Mouse (Mus musculus) midbrain, embryonic 10.5 days (tissue): Measurements from ENCODE around the gene Alg5. TPM values are rescaled to one million over a fixed set of nuclear protein-coding genes. Genes with fewer than 3 reads are reported as not detected.
A peak's percentile ranks its signal among the peaks of the same experiment; 100 is the strongest.
"Not testable (repeated sequence)": the region's sequence is repeated elsewhere in the genome, so short reads cannot be mapped to it uniquely, and the experiment has no call there.

Source experiments
- DNase-seq: peaks from one replicate; pipeline ENCODE4 v3.0.0-alpha.2; 2017; ENCODE audit warnings: low spot score
- H3K27ac ChIP-seq: fragments of 300-500 bp; sonication (generic); replicated peaks from 2 replicates; pipeline ENCODE4 v1.5.1; 2016; ENCODE audit warnings: mild to moderate bottlenecking
- H3K27me3 ChIP-seq: fragments of 300-500 bp; sonication (generic); 2 replicates; pipeline ENCODE4 v1.6.1; 2016; ENCODE audit warnings: low read depth, mild to moderate bottlenecking; ENCODE audit not compliant: poor library complexity, severe bottlenecking
- H3K36me3 ChIP-seq: fragments of 300-500 bp; sonication (generic); 2 replicates; pipeline ENCODE4 v1.6.1; 2016; ENCODE audit warnings: mild to moderate bottlenecking, moderate library complexity
- H3K4me1 ChIP-seq: fragments of 300-500 bp; sonication (generic); 2 replicates; pipeline ENCODE4 v1.6.1; 2016
- H3K4me3 ChIP-seq: fragments of 300-500 bp; sonication (generic); 2 replicates; pipeline ENCODE4 v1.5.1; 2016; ENCODE audit warnings: mild to moderate bottlenecking, moderate library complexity
- H3K9me3 ChIP-seq: fragments of 300-500 bp; sonication (generic); replicated peaks from 2 replicates; pipeline ENCODE4 v1.6.1; 2016; ENCODE audit warnings: mild to moderate bottlenecking
- WGBS: fragments of 180-500 bp; shearing (Covaris S2); methylation state at CpG from one replicate; pipeline ENCODE4 v1.1.7; 2016; 5-methylcytosine and 5-hydroxymethylcytosine counted together
- polyA plus RNA-seq: library from polyadenylated mRNA; unstranded; fragments of >200 nt; fragmentation: Nextera tagmentation; extraction: Ambion mirVana; gene quantifications from 2 replicates; pipeline ENCODE4 v1.2.1, GENCODE M21; 2016

The Alg5 gene
- polyA plus RNA-seq = 42.4 and 44.6 TPM in 2 replicates

GRCm38 (mm10) chr3:54735247-54736046, at the start of gene Alg5, which contains the start of gene Exosc8:
TSS of gene Alg5 (plus strand) at chr3:54735539.
TSS of gene Exosc8 (minus strand) at chr3:54735393.
- Histone ChIP-seq H3K36me3 (peaks cover 61% of the 10 kb centered on the region), H3K9me3 (no peaks in the 10 kb centered on the region), H3K4me1 (peaks cover 21% of the 10 kb centered on the region), H3K4me3 (peak within 1 kb of the TSS; percentile 91), H3K27me3 (no peaks in the 10 kb centered on the region), H3K27ac (peak within 1 kb of the TSS; percentile 98)
- peak; percentile 94 for DNase-seq
- WGBS = under 1% methylated on average over 65 of the region's 65 CpGs

- Histone ChIP-seq H3K4me1 (peaks cover 4% of the 10 kb centered on the region), H3K27me3 (peaks cover 4% of the 10 kb centered on the region; the same call in 1 of the 2 replicates), H3K4me3 (no peak overlapping the region), H3K27ac (no peak overlapping the region), H3K36me3 (no peaks in the 10 kb centered on the region), H3K9me3 (no peaks in the 10 kb centered on the region)
- DNase-seq = no peak
- WGBS = 83% methylated on average over 2 of the region's 2 CpGs
These were observed 48.1 kb upstream of the Alg5 start for GRCm38 (mm10) chr3:54687245-54687644.

- H3K4me1 ChIP-seq = peaks cover 11% of the 10 kb centered on the region
- 63% methylated on average over 2 of the region's 2 CpGs for WGBS
- no peak overlapping the region for H3K27ac ChIP-seq
- no peaks in the 10 kb centered on the region for H3K9me3 ChIP-seq
- no peaks in the 10 kb centered on the region for H3K36me3 ChIP-seq
- no peak for DNase-seq
- H3K27me3 ChIP-seq = peaks cover 4% of the 10 kb centered on the region; the same call in 1 of the 2 replicates
- H3K4me3 ChIP-seq = no peak overlapping the region
These were observed 46.2 kb upstream of the Alg5 start for GRCm38 (mm10) chr3:54689091-54689490.

DNA sequence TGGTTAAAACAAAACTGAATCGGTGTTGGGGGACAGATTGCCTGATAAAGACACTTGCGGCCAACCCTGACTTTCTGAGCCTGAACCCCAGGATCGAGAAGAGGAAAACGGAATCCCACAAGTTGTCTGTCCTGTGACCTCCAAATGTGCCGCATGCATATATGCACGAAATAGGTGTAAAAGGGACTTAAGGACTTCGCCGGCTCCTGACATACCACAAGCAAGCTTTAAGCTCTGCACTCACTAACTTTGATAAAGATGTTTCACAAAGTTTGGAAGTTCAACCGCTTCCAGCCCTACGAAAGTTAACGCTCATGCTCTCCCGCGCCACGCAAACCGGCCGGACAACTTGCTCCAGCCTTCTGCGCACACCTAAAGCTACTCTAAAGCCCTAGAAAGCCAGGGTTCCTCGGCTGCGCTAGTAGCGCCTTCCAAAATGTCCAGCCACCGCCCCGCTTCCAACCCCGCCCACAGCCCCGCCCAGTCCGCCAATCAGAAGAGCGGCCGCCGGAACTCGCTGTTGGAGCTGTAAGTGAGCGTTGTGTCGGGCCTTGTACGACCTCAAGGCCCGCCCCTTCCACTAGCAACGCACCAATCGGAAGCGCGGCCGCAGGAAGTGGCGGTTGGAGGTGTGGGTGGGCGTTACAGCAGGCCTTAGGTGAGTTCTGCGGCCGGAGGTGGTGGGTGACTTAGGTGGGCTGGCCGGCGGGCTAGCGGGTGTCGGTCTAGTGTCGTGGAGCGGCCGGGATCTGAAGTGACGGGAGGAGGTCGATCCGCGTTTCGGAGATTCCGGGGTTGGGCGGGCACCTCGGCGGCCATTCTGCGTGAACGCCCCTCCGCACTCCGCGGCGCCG, 42.9 kb upstream of the Alg5 start, which contains the start of gene Supt20:
TSS of gene Supt20 (plus strand) at position 606 of the 854 bp plus-strand sequence.
- Histone ChIP-seq H3K9me3 (no peaks in the 10 kb centered on the region), H3K27ac (peak within 1 kb of the TSS; percentile 91), H3K4me3 (peak within 1 kb of the TSS; percentile 81), H3K4me1 (peaks cover 14% of the 10 kb centered on the region), H3K27me3 (peaks cover 4% of the 10 kb centered on the region; the same call in 1 of the 2 replicates), H3K36me3 (peaks cover 29% of the 10 kb centered on the region)
- 2% methylated on average over 65 of the region's 65 CpGs for WGBS
- peak; percentile 95 for DNase-seq

DNA sequence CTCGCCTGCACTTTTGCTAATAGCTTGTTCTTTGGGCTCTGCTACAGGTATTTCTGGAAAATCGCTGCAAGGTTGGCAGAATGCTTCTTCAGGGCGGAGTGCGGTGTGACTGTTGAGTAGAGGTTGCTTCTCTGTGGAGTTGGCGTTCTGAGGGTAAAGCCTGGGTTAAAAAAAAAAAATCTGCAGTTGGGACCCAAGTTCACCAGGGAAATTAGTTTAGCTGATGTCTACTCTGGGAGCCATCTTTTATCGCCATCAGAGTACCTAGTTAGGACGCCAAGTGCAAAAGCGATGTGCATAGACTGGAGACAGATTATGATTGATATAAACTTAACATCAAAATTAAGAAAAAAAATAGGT, 42.3 kb upstream of the Alg5 start:
- DNase-seq = no peak
- H3K9me3 ChIP-seq = no peaks in the 10 kb centered on the region
- peak overlapping the region; percentile 81 for H3K4me3 ChIP-seq
- H3K27ac ChIP-seq = peak overlapping the region; percentile 91
- H3K36me3 ChIP-seq = peaks cover 35% of the 10 kb centered on the region
- H3K4me1 ChIP-seq = peaks cover 14% of the 10 kb centered on the region
- WGBS = under 1% methylated on average over 8 of the region's 8 CpGs
- H3K27me3 ChIP-seq = peaks cover 4% of the 10 kb centered on the region; the same call in 1 of the 2 replicates

DNA sequence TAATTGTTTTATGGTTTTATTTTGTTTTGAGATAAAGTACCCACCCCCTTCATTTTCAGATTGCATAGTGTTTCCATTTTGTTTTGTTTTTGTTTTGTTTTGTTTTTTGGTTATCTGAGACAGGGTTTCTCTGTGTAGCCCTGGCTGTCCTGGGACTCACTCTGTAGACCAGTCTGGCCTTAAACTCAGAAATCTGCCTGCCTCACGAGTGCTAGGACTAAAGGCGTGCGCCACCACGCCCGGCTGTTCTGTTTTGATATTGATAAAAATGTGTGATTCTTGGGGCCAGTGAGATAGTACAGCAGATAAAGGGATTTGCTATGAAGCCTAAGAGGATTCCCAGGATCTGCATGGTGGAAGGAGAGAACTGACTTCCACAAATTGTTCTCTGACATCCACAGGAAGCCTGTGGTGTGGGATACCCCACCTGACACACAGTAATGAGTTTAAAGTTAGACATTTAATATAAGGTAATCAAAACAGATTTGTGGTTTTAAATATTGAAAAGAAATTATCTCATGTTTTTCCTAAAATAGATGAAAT, 35.5 kb upstream of the Alg5 start:
- H3K4me3 ChIP-seq = no peak overlapping the region
- H3K9me3 ChIP-seq = no peaks in the 10 kb centered on the region
- H3K4me1 ChIP-seq = no peaks in the 10 kb centered on the region
- no peaks in the 10 kb centered on the region for H3K27me3 ChIP-seq
- DNase-seq = no peak
- 85% methylated on average over 5 of the region's 5 CpGs for WGBS
- H3K36me3 ChIP-seq = peaks cover 97% of the 10 kb centered on the region
- H3K27ac ChIP-seq = no peak overlapping the region

DNA sequence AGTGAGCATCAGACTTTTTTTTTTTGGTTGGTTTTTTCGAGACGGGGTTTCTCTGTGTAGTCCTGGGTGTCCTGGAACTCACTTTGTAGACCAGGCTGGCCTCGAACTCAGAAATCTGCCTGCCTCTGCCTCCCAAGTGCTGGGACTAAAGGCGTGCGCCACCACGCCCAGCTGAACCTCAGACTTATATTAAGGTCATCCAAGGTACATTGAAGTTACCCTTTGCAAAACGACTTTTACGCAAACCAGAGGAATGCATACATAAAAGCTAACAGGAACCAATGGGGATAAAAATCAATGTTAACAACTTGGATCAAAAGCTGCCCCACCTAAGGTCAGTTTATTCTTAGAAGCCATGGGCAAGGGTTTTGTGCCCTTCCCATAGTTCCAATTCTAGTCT, 31.2 kb upstream of the Alg5 start:
- not testable (repeated sequence) for H3K4me3 ChIP-seq, DNase-seq, H3K27ac ChIP-seq, H3K9me3 ChIP-seq, H3K4me1 ChIP-seq, H3K27me3 ChIP-seq
- H3K36me3 ChIP-seq = peaks cover 96% of the 10 kb centered on the region
- WGBS = 97% methylated on average over 8 of the region's 8 CpGs

DNA sequence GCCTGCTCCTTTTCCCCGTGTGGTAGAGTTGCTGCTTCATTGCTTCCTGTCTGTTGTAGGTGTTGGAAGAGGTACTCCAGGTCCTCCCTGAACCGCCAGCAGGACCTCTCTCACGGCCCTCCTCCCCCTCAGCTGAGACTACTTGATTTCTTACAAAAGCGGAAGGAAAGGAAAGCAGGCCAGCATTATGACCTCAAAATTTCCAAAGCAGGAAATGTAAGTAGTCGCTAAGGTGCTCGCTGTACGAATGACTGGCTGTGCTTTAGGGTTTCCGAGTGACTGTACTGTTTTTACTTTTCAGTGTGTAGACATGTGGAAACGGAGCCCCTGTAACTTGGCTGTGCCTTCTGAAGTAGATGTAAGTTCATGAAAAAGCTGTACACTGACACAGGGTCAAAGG, 26.4 kb upstream of the Alg5 start:
- Histone ChIP-seq H3K36me3 (peaks cover 98% of the 10 kb centered on the region), H3K27me3 (no peaks in the 10 kb centered on the region)
- 93% methylated on average over 9 of the region's 9 CpGs for WGBS

GRCm38 (mm10) chr3:54714253-54714652, 21.1 kb upstream of the Alg5 start, which contains the start of gene Gm21958:
TSS of gene Gm21958 (minus strand) at chr3:54714353.
- Histone ChIP-seq H3K27me3 (no peaks in the 10 kb centered on the region), H3K4me1 (no peaks in the 10 kb centered on the region), H3K4me3 (no peak within 1 kb of the TSS), H3K27ac (no peak within 1 kb of the TSS), H3K36me3 (peaks cover 99% of the 10 kb centered on the region), H3K9me3 (no peaks in the 10 kb centered on the region)
- WGBS = 92% methylated on average over 6 of the region's 6 CpGs
- no peak for DNase-seq

More for the DNA sequence above, 26.4 kb upstream of the Alg5 start:
- H3K4me3 ChIP-seq = no peak overlapping the region
- no peak for DNase-seq
- no peaks in the 10 kb centered on the region for H3K9me3 ChIP-seq
- no peak overlapping the region for H3K27ac ChIP-seq
- no peaks in the 10 kb centered on the region for H3K4me1 ChIP-seq

DNA sequence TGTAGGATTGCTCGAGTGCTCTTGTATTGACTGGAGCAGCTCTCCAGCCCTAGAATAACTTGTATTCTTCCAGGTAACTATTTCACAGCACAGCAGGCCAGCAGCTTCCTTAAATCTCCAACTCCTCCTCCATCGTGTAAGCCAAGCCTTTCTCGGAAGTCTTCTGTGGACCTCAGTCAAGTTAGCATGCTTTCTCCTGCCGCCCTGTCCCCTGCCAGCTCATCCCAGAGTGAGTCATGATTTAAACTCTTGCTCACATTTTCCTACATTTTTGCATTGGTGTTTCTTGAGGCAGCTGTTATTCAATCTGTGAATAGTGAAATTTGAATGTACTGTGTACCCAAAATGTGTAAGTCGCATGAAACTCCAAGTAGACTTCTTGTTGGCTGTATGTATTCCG, 19.9 kb upstream of the Alg5 start:
- Histone ChIP-seq H3K36me3 (peaks cover 95% of the 10 kb centered on the region), H3K9me3 (no peaks in the 10 kb centered on the region), H3K4me3 (no peak overlapping the region), H3K4me1 (no peaks in the 10 kb centered on the region), H3K27ac (no peak overlapping the region), H3K27me3 (no peaks in the 10 kb centered on the region)
- no peak for DNase-seq
- WGBS = 94% methylated on average over 6 of the region's 6 CpGs

DNA sequence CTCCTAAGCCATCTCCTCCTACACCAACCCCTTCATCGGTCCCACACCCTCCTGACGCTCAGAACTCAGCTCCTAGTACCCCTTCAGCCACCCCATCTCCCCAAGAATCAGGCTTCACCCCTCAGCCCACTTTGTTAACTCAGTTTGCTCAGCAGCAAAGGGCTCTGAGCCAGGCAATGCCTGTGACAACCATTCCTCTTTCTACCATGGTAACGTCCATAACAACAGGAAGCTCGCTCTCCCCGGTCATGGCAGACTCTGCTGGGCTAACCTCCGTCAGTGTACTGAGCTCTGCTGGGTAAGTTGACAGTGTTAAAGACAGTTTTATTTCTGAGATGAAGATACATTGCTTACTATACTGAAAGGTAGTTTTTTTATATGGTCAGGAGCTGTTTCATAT, 18.0 kb upstream of the Alg5 start:
- Histone ChIP-seq H3K27ac (no peak overlapping the region), H3K4me3 (no peak overlapping the region), H3K4me1 (no peaks in the 10 kb centered on the region), H3K27me3 (no peaks in the 10 kb centered on the region), H3K9me3 (no peaks in the 10 kb centered on the region), H3K36me3 (peaks cover 95% of the 10 kb centered on the region)
- WGBS = 78% methylated on average over 6 of the region's 6 CpGs
- DNase-seq = no peak

GRCm38 (mm10) chr3:54718947-54719346, 16.4 kb upstream of the Alg5 start:
- H3K4me3 ChIP-seq = no peak overlapping the region
- no peaks in the 10 kb centered on the region for H3K9me3 ChIP-seq
- no peak for DNase-seq
- WGBS = 55% methylated on average over 3 of the region's 3 CpGs
- no peaks in the 10 kb centered on the region for H3K4me1 ChIP-seq
- no peak overlapping the region for H3K27ac ChIP-seq
- H3K27me3 ChIP-seq = no peaks in the 10 kb centered on the region
- H3K36me3 ChIP-seq = peaks cover 95% of the 10 kb centered on the region
